ENCODE assay signal across 11 mouse cellular contexts in the genomic region with DNA sequence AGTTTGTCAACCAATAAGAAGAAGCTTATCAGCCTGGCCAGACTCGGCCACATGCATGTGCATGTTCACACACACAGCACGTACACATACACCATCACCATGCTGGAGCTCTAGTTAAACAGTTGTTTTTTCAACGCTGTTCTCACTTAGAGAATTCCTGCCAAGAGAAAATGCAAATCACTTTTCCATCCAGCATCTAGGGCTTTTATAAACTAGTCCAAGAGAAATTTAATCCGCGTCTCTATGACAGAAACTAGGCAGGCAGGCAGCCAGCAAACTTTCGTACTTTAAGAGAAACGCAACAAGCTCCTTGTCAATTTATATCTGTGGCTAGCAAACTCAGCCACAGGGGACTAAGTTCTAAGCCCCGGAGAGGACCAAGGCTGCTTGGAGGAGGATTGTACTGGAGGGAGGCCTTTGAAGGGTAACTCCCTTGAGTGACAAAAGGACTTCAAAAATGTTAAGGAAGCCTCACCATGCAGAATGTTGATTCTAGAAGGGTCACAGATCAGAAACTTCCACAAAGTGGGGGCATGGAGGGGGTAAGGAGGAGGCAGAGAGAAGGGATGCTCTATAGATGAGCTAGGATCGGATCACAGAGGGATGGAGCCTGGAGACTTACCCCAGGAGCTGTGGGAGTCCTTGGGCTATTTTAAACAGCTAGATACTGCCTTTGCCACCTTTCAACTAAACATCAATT. TPM values are rescaled to one million over a fixed set of nuclear protein-coding genes. Genes with fewer than 3 reads are reported as not detected.
DNase-seq lines count a peak whose midpoint lies in the region; ATAC-seq lines count a peak whose summit lies in the region.
"Had no signal": no experiment of that assay in that cellular context is flagged by ENCODE, and none has a peak within 500 bp of the region (broad histone marks: within the 10 kb centered on the region; RNA-seq: fewer than 3 reads in every experiment).

No protein-coding gene starts in this region.

- 37% methylated on average over 9 of the region's 9 CpGs for WGBS in kidney, embryonic 16.5 days

- no peak overlapping the region for H3K4me2 ChIP-seq in kidney, embryonic 16.5 days (replicated peaks; ENCODE audit: low read depth, low read length)
- H3K4me2 ChIP-seq: neural tube, embryonic 15.5 days had no signal

- no peaks in the 10 kb centered on the region for H3K9me3 ChIP-seq in kidney, embryonic 16.5 days (ENCODE audit: low read length)
- H3K9me3 ChIP-seq: G1E; neural tube, embryonic 15.5 days had no signal

- intact Hi-C loops in heart, postnatal 36 days (cut with DNase I): no loop called here

- peak; percentile 66; the same call in 1 of the 2 replicates for ATAC-seq in kidney, embryonic 16.5 days (ENCODE audit: low FRiP score, low TSS enrichment)
- ATAC-seq in monocyte, adult 5-6 weeks (replicated peaks; ENCODE audit: insufficient number of reproducible peaks, low FRiP score, low TSS enrichment, poor library complexity, severe bottlenecking): no peak

- peaks cover 31% of the 10 kb centered on the region for H3K4me1 ChIP-seq in kidney, embryonic 16.5 days (ENCODE audit: insufficient read depth, low read length)
- H3K4me1 ChIP-seq: neural tube, embryonic 15.5 days had no signal

- peak; percentile 61 for DNase-seq in heart, postnatal 4 days
- no peak for DNase-seq in heart, postnatal 36 days
- DNase-seq in urinary bladder, postnatal 14 days (ENCODE audit: low spot score): peak; percentile 24
- no peak for DNase-seq in urinary bladder, postnatal 36 days (ENCODE audit: low spot score in 2 of 2)
- no peak for DNase-seq in thymus, postnatal 14 days
- no peak for DNase-seq in testis, postnatal 10 days (ENCODE audit: low spot score)
- DNase-seq: thymus, adult 18-20 months had no signal

- H3K4me3 ChIP-seq in kidney, embryonic 16.5 days (ENCODE audit: low read length): no peak overlapping the region
- H3K4me3 ChIP-seq: neural tube, embryonic 15.5 days had no signal

- no peaks in the 10 kb centered on the region for H3K36me3 ChIP-seq in kidney, embryonic 16.5 days (ENCODE audit: insufficient read depth, low read length)
- H3K36me3 ChIP-seq: G1E; neural tube, embryonic 15.5 days had no signal

- no peaks in the 10 kb centered on the region for H3K27me3 ChIP-seq in kidney, embryonic 16.5 days (ENCODE audit: insufficient read depth, low read length)
- H3K27me3 ChIP-seq: neural tube, embryonic 15.5 days had no signal

- H3K27ac ChIP-seq in kidney, embryonic 16.5 days (ENCODE audit: low read length): peak overlapping the region; percentile 90
- H3K27ac ChIP-seq: neural tube, embryonic 15.5 days had no signal

- no peak overlapping the region for H3K9ac ChIP-seq in kidney, embryonic 16.5 days (replicated peaks; ENCODE audit: low read length)
- H3K9ac ChIP-seq: neural tube, embryonic 15.5 days had no signal

RNA-seq across cellular contexts. Expression of gene Fzd4, which starts 29.2 kb away (rescaled TPM):
- 10 to 100 TPM; 43.2 TPM for total RNA-seq in heart, postnatal 4 days (2021)
- total RNA-seq in heart, postnatal 36 days (2021): 10 to 100 TPM; 31.6 to 35.8 TPM
- 28.1 and 31.0 TPM in 2 replicates for polyA plus RNA-seq in kidney, embryonic 16.5 days (2015; fragmentation: Nextera tagmentation; extraction: Ambion mirVana)
- total RNA-seq in monocyte, adult 5-6 weeks (2017): 3.5 to 8.9 TPM (median 3.5 TPM) in 3 replicates
- polyA plus RNA-seq: G1E had no signal

RNA-seq across cellular contexts. Expression of gene Tmem135, which starts 29.3 kb away (rescaled TPM):
- total RNA-seq in heart, postnatal 4 days (2021): 10 to 100 TPM; 35.9 to 43.6 TPM
- 10 to 100 TPM; 43.3 to 51.3 TPM for total RNA-seq in heart, postnatal 36 days (2021)
- polyA plus RNA-seq in kidney, embryonic 16.5 days (2015; fragmentation: Nextera tagmentation; extraction: Ambion mirVana): 37.6 and 39.9 TPM in 2 replicates
- 48.2 to 51.9 TPM (median 50.7 TPM) in 3 replicates for total RNA-seq in monocyte, adult 5-6 weeks (2017)

Comparison
In these comparisons a context has a peak if more than half of its experiments do, and no peak if none do; other contexts are left out.
1. DNase-seq: peak in heart, postnatal 4 days (single experiment) and urinary bladder, postnatal 14 days (single experiment); none in heart, postnatal 36 days (0 of 2), urinary bladder, postnatal 36 days (0 of 2), thymus, postnatal 14 days (single experiment) and testis, postnatal 10 days (single experiment).